Mouse (Mus musculus) B cell, adult 2 months (primary cell): ENCODE results near the gene Il21r.

Experiments used
- DNase-seq, 2 experiments: peaks; one replicate each; pipeline ENCODE4 v3.0.0; 2022

The Il21r gene

GRCm38 (mm10) chr7:125603185-125603631 lies at the start of gene Il21r:
Il21r (plus strand) TSS chr7:125603429.
- DNase-seq = peak; percentile 76 to 79

GRCm38 (mm10) chr7:125553653-125554428 lies 49.4 kb upstream of the Il21r start:
- peak in 1 of 2 experiments; percentile 13 for DNase-seq

- peak in 1 of 2 experiments; percentile 43 for DNase-seq
Measured at GRCm38 (mm10) chr7:125554456-125555114, 48.6 kb upstream of the Il21r start.

- peak; percentile 66 to 68 for DNase-seq
Measured at GRCm38 (mm10) chr7:125555351-125555872, 47.8 kb upstream of the Il21r start.

GRCm38 (mm10) chr7:125556096-125556495 lies 47.1 kb upstream of the Il21r start:
- DNase-seq = no peak

GRCm38 (mm10) chr7:125556865-125557264 lies 46.4 kb upstream of the Il21r start:
- DNase-seq = peak; percentile 51 to 54

GRCm38 (mm10) chr7:125558401-125558945 lies 44.8 kb upstream of the Il21r start:
- no peak for DNase-seq

GRCm38 (mm10) chr7:125558997-125559396 lies 44.2 kb upstream of the Il21r start:
- DNase-seq = no peak

GRCm38 (mm10) chr7:125559537-125559936 lies 43.7 kb upstream of the Il21r start:
- DNase-seq = no peak

- DNase-seq = no peak
Measured at GRCm38 (mm10) chr7:125560146-125560785, 43.0 kb upstream of the Il21r start.

- peak; percentile 71 to 76 for DNase-seq
Measured at GRCm38 (mm10) chr7:125561085-125561690, 42.0 kb upstream of the Il21r start.

GRCm38 (mm10) chr7:125562413-125562812 lies 40.8 kb upstream of the Il21r start:
- DNase-seq = no peak

GRCm38 (mm10) chr7:125563093-125563492 lies 40.1 kb upstream of the Il21r start:
- no peak for DNase-seq

- DNase-seq = no peak
Measured at GRCm38 (mm10) chr7:125564316-125565024, 38.8 kb upstream of the Il21r start.

- DNase-seq = no peak
Measured at GRCm38 (mm10) chr7:125565516-125566285, 37.5 kb upstream of the Il21r start.

GRCm38 (mm10) chr7:125566420-125566819 lies 36.8 kb upstream of the Il21r start:
- no peak for DNase-seq

- no peak for DNase-seq
Measured at GRCm38 (mm10) chr7:125568888-125569287, 34.3 kb upstream of the Il21r start.

GRCm38 (mm10) chr7:125571891-125572290 lies 31.3 kb upstream of the Il21r start:
- DNase-seq = no peak

GRCm38 (mm10) chr7:125572737-125573136 lies 30.5 kb upstream of the Il21r start:
- no peak for DNase-seq

- DNase-seq = no peak
Measured at GRCm38 (mm10) chr7:125573849-125574248, 29.4 kb upstream of the Il21r start.

- no peak for DNase-seq
Measured at GRCm38 (mm10) chr7:125574832-125575231, 28.4 kb upstream of the Il21r start.
